Mouse (Mus musculus) liver, embryonic 16.5 days (tissue): ENCODE data around the gene Bcl2l12. TPM values are rescaled to one million over a fixed set of nuclear protein-coding genes. Genes with fewer than 3 reads are reported as not detected.

ENCODE experiments used
- ATAC-seq: fragments of 200-750 bp; cut with Nextera tagmentation; 2 replicates; pipeline ENCODE4 v1.8.0; 2017; ENCODE audit warnings: low read depth, mild to moderate bottlenecking, moderate number of reproducible peaks, moderate library complexity
- H3K27ac ChIP-seq: fragments of 300-500 bp; sonication (generic); 2 replicates; pipeline ENCODE4 v1.5.1; 2014; ENCODE audit warnings: mild to moderate bottlenecking, low read length
- H3K27me3 ChIP-seq: fragments of 300-500 bp; sonication (generic); 2 replicates; pipeline ENCODE4 v1.6.1; 2014; ENCODE audit warnings: low read depth, low read length, mixed read lengths; ENCODE audit not compliant: control insufficient read depth, insufficient read depth
- H3K36me3 ChIP-seq: fragments of 300-500 bp; sonication (generic); 2 replicates; pipeline ENCODE4 v1.6.1; 2014; ENCODE audit warnings: mild to moderate bottlenecking; ENCODE audit not compliant: control insufficient read depth, insufficient read depth
- H3K4me1 ChIP-seq: fragments of 300-500 bp; sonication (generic); 2 replicates; pipeline ENCODE4 v1.6.1; 2014; ENCODE audit warnings: low read depth, low read length, mixed read lengths; ENCODE audit not compliant: control insufficient read depth
- H3K4me2 ChIP-seq: fragments of 300-500 bp; sonication (generic); 2 replicates; pipeline ENCODE4 v1.6.1; 2014; ENCODE audit warnings: low read depth, low read length, mixed read lengths
- H3K4me3 ChIP-seq: fragments of 300-500 bp; sonication (generic); 2 replicates; pipeline ENCODE4 v1.5.1; 2014; ENCODE audit warnings: low read depth, mild to moderate bottlenecking, low read length
- H3K9ac ChIP-seq: fragments of 300-500 bp; sonication (generic); 2 replicates; pipeline ENCODE4 v1.6.1; 2014; ENCODE audit warnings: low read depth, low read length
- H3K9me3 ChIP-seq: fragments of 300-500 bp; sonication (generic); replicated peaks from 2 replicates; pipeline ENCODE4 v1.6.1; 2016; ENCODE audit warnings: low read length; ENCODE audit not compliant: control insufficient read depth
- WGBS: fragments of 180-500 bp; shearing (Covaris S2); extraction: QIAGEN DNeasy Blood & Tissue Kit; methylation state at CpG from one replicate; pipeline ENCODE4 v1.1.7; 2014; ENCODE audit not compliant: insufficient replicate concordance; 5-methylcytosine and 5-hydroxymethylcytosine counted together
- polyA plus RNA-seq: library from polyadenylated mRNA; unstranded; fragments of >200 nt; fragmentation: Nextera tagmentation; extraction: Ambion mirVana; gene quantifications from 2 replicates; pipeline ENCODE4 v1.2.1, GENCODE M21; 2015

Gene Bcl2l12
- polyA plus RNA-seq, 1 experiment from 2014 or later = 12.2 TPM

DNA sequence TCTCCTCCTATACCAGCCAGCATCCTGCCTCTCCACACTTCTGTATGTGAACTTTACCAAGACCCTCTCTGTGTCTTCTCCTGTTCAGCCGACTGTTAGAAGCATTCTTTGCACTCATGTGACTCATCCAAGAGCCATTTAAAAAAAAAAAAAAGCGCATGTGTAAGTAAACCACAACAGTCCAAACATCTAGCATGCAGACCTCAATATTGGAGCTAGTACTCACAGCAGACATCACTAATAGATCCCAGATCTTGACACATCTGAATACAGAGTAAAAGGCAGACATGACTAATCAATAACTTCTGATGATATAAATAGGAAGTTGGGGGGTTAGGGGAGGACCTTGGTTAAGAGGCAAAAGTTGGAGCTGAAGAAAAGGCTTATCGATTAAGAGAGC is 37.1 kb upstream of the Bcl2l12 start:
- Histone ChIP-seq H3K9me3 (no peaks in the 10 kb centered on the region), H3K27me3 (no peaks in the 10 kb centered on the region), H3K4me2 (no peak overlapping the region), H3K27ac (no peak overlapping the region), H3K4me3 (no peak overlapping the region), H3K4me1 (no peaks in the 10 kb centered on the region), H3K36me3 (peaks cover 26% of the 10 kb centered on the region), H3K9ac (no peak overlapping the region)
- ATAC-seq = no peak
- WGBS = 73% methylated on average over 3 of the region's 3 CpGs

DNA sequence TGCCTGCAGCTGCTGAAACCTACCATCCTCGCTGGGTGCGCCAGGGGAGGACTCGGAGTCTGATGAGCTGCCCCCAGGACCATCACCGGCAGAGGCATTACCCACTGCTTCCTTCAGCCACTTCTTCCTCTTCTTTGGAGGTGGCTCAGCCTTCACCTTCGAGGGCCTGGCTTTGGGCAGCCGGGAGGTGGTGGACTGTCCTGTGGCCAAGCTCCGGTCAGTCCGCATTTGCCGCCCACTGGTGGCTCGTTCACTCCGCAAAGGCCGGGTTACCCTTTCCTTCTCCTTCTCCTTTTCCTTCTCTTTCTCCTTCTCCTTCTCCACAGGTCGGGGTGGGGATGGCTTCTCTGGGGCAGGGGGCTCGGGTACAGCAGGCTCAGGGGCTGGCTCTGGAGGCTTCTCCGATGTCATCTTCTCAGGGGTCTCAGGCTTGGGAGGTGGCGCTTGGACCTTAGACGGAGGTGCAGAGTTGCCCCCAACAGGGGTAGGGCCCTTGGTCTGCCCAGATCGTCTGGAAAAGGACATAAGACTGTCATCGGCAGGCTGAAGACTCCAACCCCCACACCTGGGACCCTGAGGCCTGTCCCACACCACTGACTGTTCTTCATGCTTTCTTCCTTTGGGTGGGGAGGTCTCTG is 35.3 kb upstream of the Bcl2l12 start:
- Histone ChIP-seq H3K36me3 (peaks cover 18% of the 10 kb centered on the region), H3K4me2 (no peak overlapping the region)

DNA sequence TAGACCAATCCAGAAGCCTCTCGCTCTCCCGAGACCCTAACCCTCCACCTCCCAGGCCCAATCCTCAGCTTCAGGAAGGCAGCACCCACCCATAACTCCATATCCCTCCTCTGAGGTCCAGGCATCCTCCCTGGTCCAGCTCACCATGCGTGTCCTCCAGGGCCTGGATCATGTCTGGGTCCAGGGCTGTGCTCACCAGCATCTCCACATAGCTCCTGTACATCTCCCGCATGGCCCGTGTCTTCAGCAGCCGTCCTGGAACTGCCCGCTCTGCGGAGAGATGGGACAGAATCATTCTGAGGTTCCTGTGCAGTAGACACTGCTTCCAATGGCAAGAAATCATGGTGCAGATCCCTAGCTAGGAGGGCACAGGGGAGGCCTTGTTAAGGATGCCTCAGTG is 32.3 kb upstream of the Bcl2l12 start:
- Histone ChIP-seq H3K4me3 (no peak overlapping the region), H3K9ac (no peak overlapping the region), H3K27ac (no peak overlapping the region), H3K27me3 (no peaks in the 10 kb centered on the region), H3K9me3 (no peaks in the 10 kb centered on the region), H3K36me3 (peaks cover 14% of the 10 kb centered on the region), H3K4me2 (no peak overlapping the region), H3K4me1 (no peaks in the 10 kb centered on the region)
- 85% methylated on average over 8 of the region's 8 CpGs for WGBS
- no peak for ATAC-seq

More for the DNA sequence above, 35.3 kb upstream of the Bcl2l12 start:
- 87% methylated on average over 19 of the region's 19 CpGs for WGBS
- Histone ChIP-seq H3K27me3 (no peaks in the 10 kb centered on the region), H3K4me1 (no peaks in the 10 kb centered on the region), H3K27ac (no peak overlapping the region), H3K4me3 (no peak overlapping the region), H3K9ac (no peak overlapping the region), H3K9me3 (no peaks in the 10 kb centered on the region)
- ATAC-seq = no peak

DNA sequence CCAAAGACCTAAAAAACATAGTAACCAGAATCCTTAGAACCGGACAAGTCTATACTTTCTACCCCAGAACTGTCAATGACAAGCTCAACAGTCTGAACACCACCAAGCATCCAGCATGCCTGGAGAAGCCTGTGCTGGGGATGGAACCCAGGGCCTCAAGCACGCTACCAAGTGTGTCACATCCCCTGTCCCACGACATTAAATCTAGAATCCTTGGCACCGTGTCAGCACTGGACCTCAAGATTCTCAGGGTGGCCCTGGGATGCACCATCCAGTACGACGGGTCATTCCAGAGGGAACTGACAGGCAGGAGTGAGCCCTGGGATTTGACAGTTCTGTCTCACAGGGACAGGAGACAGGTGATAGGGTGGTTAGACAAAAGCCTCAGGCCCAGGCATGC is 31.5 kb upstream of the Bcl2l12 start:
- Histone ChIP-seq H3K27ac (no peak overlapping the region), H3K4me3 (no peak overlapping the region), H3K9me3 (no peaks in the 10 kb centered on the region), H3K4me1 (no peaks in the 10 kb centered on the region), H3K27me3 (no peaks in the 10 kb centered on the region), H3K9ac (no peak overlapping the region), H3K36me3 (peaks cover 12% of the 10 kb centered on the region), H3K4me2 (no peak overlapping the region)
- no peak for ATAC-seq
- 79% methylated on average over 6 of the region's 6 CpGs for WGBS

DNA sequence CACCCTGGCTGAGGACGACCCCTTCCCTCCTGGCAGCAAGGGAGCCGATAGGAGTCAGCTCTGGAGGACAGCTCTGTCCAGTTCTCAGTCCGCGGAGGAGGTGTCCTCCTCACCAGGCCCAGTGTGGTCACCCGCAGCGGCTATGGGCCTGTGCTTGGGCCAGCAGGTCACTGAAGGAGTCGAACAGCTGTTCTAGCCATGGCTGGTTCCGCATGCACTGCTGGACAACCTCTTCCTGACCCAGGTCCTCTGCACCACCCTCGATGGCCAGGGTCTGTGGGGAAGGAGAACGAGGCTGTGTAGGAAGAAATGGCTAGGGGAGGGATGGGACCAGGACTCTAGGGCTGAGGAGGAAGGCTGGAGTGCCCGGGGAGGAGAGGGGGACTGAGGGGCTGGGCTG is 29.8 kb upstream of the Bcl2l12 start:
- H3K9ac ChIP-seq = no peak overlapping the region
- H3K27ac ChIP-seq = no peak overlapping the region
- H3K36me3 ChIP-seq = peaks cover 5% of the 10 kb centered on the region
- H3K4me2 ChIP-seq = no peak overlapping the region
- 77% methylated on average over 11 of the region's 11 CpGs for WGBS
- H3K4me3 ChIP-seq = no peak overlapping the region
- ATAC-seq = no peak
- H3K4me1 ChIP-seq = no peaks in the 10 kb centered on the region
- H3K27me3 ChIP-seq = no peaks in the 10 kb centered on the region
- no peaks in the 10 kb centered on the region for H3K9me3 ChIP-seq

DNA sequence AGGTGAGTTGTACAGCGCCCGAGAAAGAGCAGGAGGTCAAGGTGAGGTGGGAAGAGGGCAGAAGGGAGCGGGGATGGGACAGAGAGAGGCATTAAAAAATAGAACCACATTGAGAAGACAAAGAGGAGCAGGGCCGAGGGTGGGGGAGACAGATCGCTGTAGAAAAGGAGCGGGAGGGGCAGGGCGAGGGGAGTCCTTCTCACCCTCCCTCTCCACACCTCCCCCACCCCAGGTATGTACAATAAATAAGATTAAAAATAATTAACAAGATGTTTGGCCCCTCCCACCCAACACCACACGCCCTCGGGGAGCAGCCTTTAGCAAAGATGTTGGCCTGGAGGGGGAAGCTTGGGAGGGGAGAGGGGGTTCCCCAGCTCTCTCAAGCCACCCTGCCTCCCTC is 29.2 kb upstream of the Bcl2l12 start:
- peaks cover 2% of the 10 kb centered on the region for H3K36me3 ChIP-seq
- no peaks in the 10 kb centered on the region for H3K9me3 ChIP-seq
- ATAC-seq = no peak
- H3K4me3 ChIP-seq = no peak overlapping the region
- H3K4me1 ChIP-seq = no peaks in the 10 kb centered on the region
- H3K27me3 ChIP-seq = no peaks in the 10 kb centered on the region
- no peak overlapping the region for H3K9ac ChIP-seq
- WGBS = 76% methylated on average over 9 of the region's 9 CpGs
- no peak overlapping the region for H3K27ac ChIP-seq
- H3K4me2 ChIP-seq = no peak overlapping the region

DNA sequence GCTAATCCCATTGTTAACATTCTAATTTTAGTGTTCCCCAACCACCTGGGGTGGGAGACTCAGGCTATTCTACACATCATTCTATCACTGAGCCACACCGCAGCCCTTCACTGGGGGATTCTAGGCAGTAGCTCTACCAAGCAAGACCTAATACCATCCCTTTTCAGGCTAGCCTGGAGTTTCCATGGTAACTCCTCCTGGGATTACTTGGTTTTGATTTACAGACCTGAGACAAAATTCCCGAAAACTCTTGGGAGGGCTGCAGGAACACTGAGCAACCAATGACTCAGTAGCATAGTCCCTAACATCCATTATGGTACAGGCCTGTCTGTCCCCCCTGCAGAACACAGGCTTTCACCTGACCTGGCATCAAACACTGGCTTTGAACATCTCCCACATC is 27.7 kb upstream of the Bcl2l12 start:
- ATAC-seq = no peak
- Histone ChIP-seq H3K9me3 (no peaks in the 10 kb centered on the region), H3K4me3 (no peak overlapping the region), H3K27me3 (no peaks in the 10 kb centered on the region), H3K4me1 (no peaks in the 10 kb centered on the region), H3K36me3 (peaks cover 2% of the 10 kb centered on the region), H3K9ac (no peak overlapping the region), H3K4me2 (no peak overlapping the region), H3K27ac (no peak overlapping the region)
- WGBS = 83% methylated on average over 2 of the region's 2 CpGs

DNA sequence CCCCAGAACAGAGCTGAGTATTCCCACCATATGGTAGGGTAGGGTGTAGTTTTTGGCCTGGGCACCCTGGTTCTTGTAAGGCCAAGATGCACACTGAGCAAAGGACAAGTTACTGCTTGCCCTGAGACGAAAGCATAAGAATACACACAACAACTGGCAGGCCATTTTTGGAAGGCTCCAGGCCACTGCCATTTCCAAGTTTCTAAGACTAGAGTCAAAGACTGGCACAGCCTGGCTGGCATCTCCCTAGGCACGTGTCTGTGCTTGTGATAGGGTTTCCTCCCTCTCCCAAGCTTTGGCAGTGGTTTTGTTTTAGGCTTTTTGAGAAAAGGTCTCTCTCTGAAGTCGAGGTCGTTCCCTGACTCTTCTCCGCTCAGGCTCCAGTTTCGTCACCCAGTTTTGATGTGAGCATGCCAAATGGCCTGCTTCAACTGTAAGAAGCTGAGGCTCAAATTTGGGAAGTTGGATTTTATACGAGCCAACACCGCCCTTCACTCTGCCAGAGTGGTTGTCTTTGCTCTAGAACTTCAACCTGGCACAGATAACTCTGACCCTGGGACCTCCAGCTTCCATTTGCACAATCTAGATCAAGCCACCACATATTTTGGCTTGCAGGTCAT is 27.2 kb upstream of the Bcl2l12 start:
- 53% methylated on average over 8 of the region's 8 CpGs for WGBS
- Histone ChIP-seq H3K9ac (no peak overlapping the region), H3K27ac (no peak overlapping the region), H3K9me3 (no peaks in the 10 kb centered on the region), H3K4me2 (no peak overlapping the region), H3K4me3 (no peak overlapping the region), H3K27me3 (no peaks in the 10 kb centered on the region), H3K36me3 (peaks cover 2% of the 10 kb centered on the region), H3K4me1 (no peaks in the 10 kb centered on the region)
- ATAC-seq = no peak
